Mouse (Mus musculus) heart, postnatal 0 days (tissue): ENCODE results near the gene Plcb4. TPM values are rescaled to one million over a fixed set of nuclear protein-coding genes. Genes with fewer than 3 reads are reported as not detected.
A peak's percentile ranks its signal among the peaks of the same experiment; 100 is the strongest.

Experiments
- ATAC-seq: fragments of 200-750 bp; cut with Nextera tagmentation; 2 replicates; pipeline ENCODE4 v1.8.0; 2017; ENCODE audit warnings: low read depth, moderate number of reproducible peaks, moderate library complexity; ENCODE audit not compliant: insufficient read depth
- DNase-seq: peaks from one replicate; pipeline ENCODE4 v3.0.0-alpha.2; 2016; ENCODE audit warnings: low spot score
- H3K27ac ChIP-seq: fragments of 300-500 bp; sonication (generic); 2 replicates; pipeline ENCODE4 v1.5.1; 2014; ENCODE audit warnings: low read depth, mild to moderate bottlenecking
- H3K27me3 ChIP-seq: fragments of 300-500 bp; sonication (generic); 2 replicates; pipeline ENCODE4 v1.6.1; 2014; ENCODE audit warnings: low read length, mixed read lengths; ENCODE audit not compliant: control insufficient read depth, insufficient read depth
- H3K36me3 ChIP-seq: fragments of 300-500 bp; sonication (generic); replicated peaks from 2 replicates; pipeline ENCODE4 v1.6.1; 2014; ENCODE audit warnings: low read length, mixed read lengths; ENCODE audit not compliant: control insufficient read depth, insufficient read depth
- H3K4me1 ChIP-seq: fragments of 300-500 bp; sonication (generic); 2 replicates; pipeline ENCODE4 v1.6.1; 2014; ENCODE audit warnings: antibody characterized with exemption; ENCODE audit not compliant: control insufficient read depth, insufficient read depth
- H3K4me2 ChIP-seq: fragments of 300-500 bp; sonication (generic); 2 replicates; pipeline ENCODE4 v1.6.1; 2014; ENCODE audit warnings: low read depth, mild to moderate bottlenecking, low read length, moderate library complexity
- H3K4me3 ChIP-seq: fragments of 300-500 bp; sonication (generic); 2 replicates; pipeline ENCODE4 v1.5.1; 2014; ENCODE audit warnings: low read depth, low read length
- H3K9ac ChIP-seq: fragments of 300-500 bp; sonication (generic); replicated peaks from 2 replicates; pipeline ENCODE4 v1.6.1; 2014; ENCODE audit warnings: low read depth, low read length, mixed read lengths
- H3K9me3 ChIP-seq: fragments of 300-500 bp; sonication (generic); replicated peaks from 2 replicates; pipeline ENCODE4 v1.6.1; 2016; ENCODE audit warnings: low read length; ENCODE audit not compliant: control insufficient read depth
- CTCF ChIP-seq: IDR thresholded peaks from 2 replicates; pipeline ENCODE4 v1.5.1; 2016; ENCODE audit warnings: antibody characterized with exemption, control low read depth, low read depth
- EP300 ChIP-seq: IDR thresholded peaks from 2 replicates; pipeline ENCODE4 v1.6.1; 2016; ENCODE audit warnings: antibody characterized with exemption, low read depth
- WGBS: fragments of 180-500 bp; shearing (Covaris S2); extraction: QIAGEN DNeasy Blood & Tissue Kit; methylation state at CpG from one replicate; pipeline ENCODE4 v1.1.7; 2014; 5-methylcytosine and 5-hydroxymethylcytosine counted together
- polyA plus RNA-seq: library from polyadenylated mRNA; unstranded; fragments of >200 nt; fragmentation: Nextera tagmentation; extraction: Ambion mirVana; gene quantifications from 2 replicates; pipeline ENCODE4 v1.2.1, GENCODE M21; 2015
- total RNA-seq: library from RNA; depleted of rRNA; stranded (reverse); fragments of >200 nt; gene quantifications from 2 replicates; pipeline ENCODE4 v1.2.3, GENCODE M21; 2014; ENCODE audit warnings: low replicate concordance

Gene Plcb4
- total and polyA plus RNA-seq, 2 experiments from 2014 or later: 34.7 to 57.0 TPM

GRCm38 (mm10) chr2:136048464-136048863 lies 389.7 kb downstream of the Plcb4 start:
- no peak overlapping the region for H3K4me3 ChIP-seq
- 84% methylated on average over 4 of the region's 4 CpGs for WGBS
- TF ChIP-seq CTCF (no peak), EP300 (no peak)
- no peak overlapping the region for H3K4me2 ChIP-seq
- H3K9ac ChIP-seq: no peak overlapping the region
- H3K4me1 ChIP-seq: no peaks in the 10 kb centered on the region
- ATAC-seq: no peak
- no peak overlapping the region for H3K27ac ChIP-seq
- H3K36me3 ChIP-seq: no peaks in the 10 kb centered on the region
- peaks cover 19% of the 10 kb centered on the region for H3K27me3 ChIP-seq
- no peaks in the 10 kb centered on the region for H3K9me3 ChIP-seq
- DNase-seq: no peak

DNA sequence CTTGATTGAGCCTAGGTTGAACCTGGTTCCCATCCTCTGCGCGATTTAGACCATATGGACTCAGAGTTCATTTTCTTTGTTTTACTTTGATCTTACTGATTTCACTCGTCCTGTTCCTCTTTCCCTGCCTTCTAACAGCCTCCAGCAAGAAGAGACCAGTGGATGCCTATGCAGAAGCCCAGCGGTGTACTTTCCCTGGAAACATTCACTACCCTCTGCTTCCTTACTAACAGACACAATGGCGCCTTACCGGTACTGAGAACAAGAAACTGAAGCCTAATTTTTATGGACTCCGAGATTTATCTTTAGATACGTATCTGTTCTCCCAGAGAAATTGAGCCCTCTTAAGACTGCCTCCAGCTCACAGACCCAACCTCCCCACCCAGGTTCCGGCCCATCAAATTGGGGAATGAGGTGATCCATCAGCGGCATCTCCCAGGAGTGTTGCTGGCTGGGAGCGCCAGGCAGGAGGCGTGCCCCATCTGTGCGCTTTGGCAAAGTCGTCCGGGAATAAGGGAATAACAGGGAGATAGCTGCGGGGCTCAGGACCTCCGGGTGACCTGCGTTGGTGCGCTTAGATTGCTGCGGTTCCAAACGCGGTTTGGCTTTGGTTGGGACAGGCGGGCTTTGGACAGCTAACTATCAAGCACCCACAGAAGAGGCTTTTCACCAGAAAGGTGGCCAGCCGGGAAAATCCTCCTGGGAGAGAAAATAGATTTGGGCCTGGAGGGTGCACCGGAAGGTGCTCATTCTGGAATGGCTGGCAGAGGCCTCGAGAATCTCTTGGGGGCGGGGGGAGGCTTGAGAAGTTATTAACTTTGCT lies 392.2 kb downstream of the Plcb4 start:
- Histone ChIP-seq H3K9ac (no peak overlapping the region), H3K27ac (no peak overlapping the region), H3K9me3 (no peaks in the 10 kb centered on the region), H3K4me2 (peak overlapping the region; percentile 41), H3K4me3 (no peak overlapping the region), H3K27me3 (peaks cover 19% of the 10 kb centered on the region), H3K36me3 (no peaks in the 10 kb centered on the region), H3K4me1 (no peaks in the 10 kb centered on the region)
- 21% methylated on average over 27 of the region's 27 CpGs for whole genome bisulfite sequencing
- no peak for ATAC-seq
- DNase-seq: no peak
- TF ChIP-seq CTCF (no peak), EP300 (no peak)

- Histone ChIP-seq H3K9ac (no peak within 1 kb of the TSS), H3K9me3 (no peaks in the 10 kb centered on the region), H3K4me1 (no peaks in the 10 kb centered on the region), H3K36me3 (no peaks in the 10 kb centered on the region), H3K27ac (no peak within 1 kb of the TSS), H3K4me3 (no peak within 1 kb of the TSS), H3K4me2 (peak within 1 kb of the TSS; percentile 41), H3K27me3 (peaks cover 19% of the 10 kb centered on the region)
- 7% methylated on average over 8 of the region's 8 CpGs for WGBS
- DNase-seq: no peak
- TF ChIP-seq EP300 (no peak), CTCF (no peak)
- no peak for ATAC-seq
Measured at GRCm38 (mm10) chr2:136051688-136052289, 393.0 kb downstream of the Plcb4 start, which contains the start of gene Lamp5. Gene Lamp5 (plus strand): TSS chr2:136052239.

GRCm38 (mm10) chr2:136057861-136058331 lies 399.1 kb downstream of the Plcb4 start:
- Histone ChIP-seq H3K4me3 (no peak overlapping the region), H3K27ac (no peak overlapping the region), H3K4me1 (no peaks in the 10 kb centered on the region), H3K27me3 (peaks cover 48% of the 10 kb centered on the region), H3K9me3 (no peaks in the 10 kb centered on the region), H3K36me3 (no peaks in the 10 kb centered on the region), H3K9ac (no peak overlapping the region), H3K4me2 (no peak overlapping the region)
- WGBS: 6% methylated on average over 19 of the region's 19 CpGs
- DNase-seq (peak; percentile 8), ATAC-seq (peak; percentile 24; the same call in 1 of the 2 replicates)
- TF ChIP-seq CTCF (no peak), EP300 (no peak)

- Histone ChIP-seq H3K9me3 (no peaks in the 10 kb centered on the region), H3K36me3 (no peaks in the 10 kb centered on the region), H3K27me3 (peaks cover 46% of the 10 kb centered on the region), H3K4me2 (no peak overlapping the region), H3K4me1 (no peaks in the 10 kb centered on the region), H3K4me3 (no peak overlapping the region), H3K27ac (no peak overlapping the region), H3K9ac (no peak overlapping the region)
- TF ChIP-seq CTCF (no peak), EP300 (no peak)
- ATAC-seq (no peak), DNase-seq (no peak)
- 8% methylated on average over 7 of the region's 7 CpGs for WGBS
Measured at GRCm38 (mm10) chr2:136058398-136058797, 399.6 kb downstream of the Plcb4 start.
